Mouse (Mus musculus): ENCODE data around the gene Atp13a3.
"Not testable (repeated sequence)": the region's sequence is repeated elsewhere in the genome, so short reads cannot be mapped to it uniquely, and the experiment has no call there.

Gene Atp13a3

DNA sequence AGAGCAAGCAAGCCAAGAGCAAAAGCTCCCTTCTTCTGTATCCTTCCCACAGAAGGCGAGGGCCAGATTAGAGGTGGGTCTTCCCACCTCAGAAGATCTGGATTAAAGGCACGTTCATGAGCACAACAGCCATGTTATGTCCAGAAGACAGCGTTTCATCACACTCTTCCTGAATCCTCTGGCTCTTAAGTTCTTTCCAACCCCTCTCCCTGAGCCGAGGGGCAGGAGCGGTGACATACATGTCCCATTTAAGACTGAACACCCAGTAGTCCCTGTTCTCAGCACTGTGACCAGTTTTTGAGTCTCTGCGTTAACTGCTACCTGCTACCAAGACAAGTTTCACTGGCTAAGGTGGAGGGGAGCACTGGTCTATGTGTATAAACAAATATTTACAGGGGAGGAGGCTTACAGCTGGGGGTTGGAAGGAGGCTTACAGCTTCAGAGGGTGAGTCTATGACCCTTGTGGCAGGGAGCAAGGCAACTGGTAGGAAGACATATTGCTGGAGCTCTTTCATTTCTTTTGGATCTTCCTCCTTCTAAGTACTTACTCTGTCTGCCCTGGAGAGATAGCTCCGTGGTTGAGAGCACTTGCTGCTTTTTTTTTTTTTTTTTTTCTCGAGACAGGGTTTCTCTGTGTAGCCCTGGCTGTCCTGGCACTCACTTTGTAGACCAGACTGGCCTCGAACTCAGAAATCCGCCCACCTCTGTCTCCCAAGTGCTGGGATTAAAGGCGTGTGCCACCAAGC is at the start of gene Atp13a3:
Gene Atp13a3, minus strand, starts transcription at position 51 of the 746 bp plus-strand sequence.
- no peak for DNase-seq

DNA sequence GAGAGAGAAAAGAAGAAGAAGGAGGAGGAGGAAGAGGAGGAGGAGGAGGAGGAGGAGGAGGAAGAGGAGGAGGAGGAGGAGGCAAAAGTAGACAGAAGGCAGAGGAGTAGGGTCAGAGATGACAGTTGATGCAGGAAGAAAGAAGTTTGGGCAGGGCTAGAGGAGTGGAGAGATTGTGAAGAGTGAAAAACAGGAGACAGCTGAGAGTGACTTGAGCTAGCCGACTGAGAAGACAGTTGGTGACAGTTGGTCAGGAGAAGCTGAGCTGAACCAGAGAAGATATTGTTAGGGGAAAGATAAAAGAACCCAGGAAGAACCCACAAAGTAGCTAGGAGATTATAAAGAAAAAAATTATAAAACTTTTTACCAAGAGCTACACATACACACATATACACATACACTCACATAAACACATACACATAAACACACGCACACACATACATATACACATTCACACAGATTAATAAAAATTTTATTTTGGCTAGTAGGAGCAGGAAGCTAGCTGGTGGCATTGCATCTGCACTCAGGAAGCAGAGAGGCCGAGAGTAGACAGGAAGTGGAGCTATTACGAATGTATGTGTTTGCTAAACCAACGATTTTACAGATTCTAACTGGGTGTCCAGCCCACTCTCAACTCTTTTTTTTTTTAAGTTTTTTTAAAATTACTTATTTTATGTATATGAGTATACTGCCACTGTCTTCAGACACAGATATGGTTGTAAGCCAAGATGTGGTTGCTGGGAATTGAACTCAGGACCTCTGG is 47.6 kb upstream of the Atp13a3 start:
- no peak for DNase-seq

DNA sequence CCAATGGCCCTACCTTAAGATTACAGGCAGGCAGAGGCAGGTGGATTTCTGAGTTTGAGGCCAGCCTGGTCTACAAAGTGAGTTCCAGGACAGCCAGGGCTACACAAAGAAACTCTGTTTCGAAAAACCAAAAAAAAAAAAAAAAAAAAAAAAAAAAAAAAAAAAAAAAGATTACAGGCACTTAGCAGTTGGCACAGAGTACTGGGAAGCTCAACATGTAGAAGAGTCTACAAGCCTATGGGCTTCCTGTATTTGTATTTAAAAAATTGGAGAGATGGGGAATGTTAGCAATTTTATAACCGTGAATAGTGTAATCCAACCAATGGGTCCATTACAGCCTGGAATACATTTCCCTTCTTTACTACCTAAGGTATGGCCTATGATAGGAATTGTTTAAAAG is 45.4 kb upstream of the Atp13a3 start:
- not testable (repeated sequence) for DNase-seq

DNA sequence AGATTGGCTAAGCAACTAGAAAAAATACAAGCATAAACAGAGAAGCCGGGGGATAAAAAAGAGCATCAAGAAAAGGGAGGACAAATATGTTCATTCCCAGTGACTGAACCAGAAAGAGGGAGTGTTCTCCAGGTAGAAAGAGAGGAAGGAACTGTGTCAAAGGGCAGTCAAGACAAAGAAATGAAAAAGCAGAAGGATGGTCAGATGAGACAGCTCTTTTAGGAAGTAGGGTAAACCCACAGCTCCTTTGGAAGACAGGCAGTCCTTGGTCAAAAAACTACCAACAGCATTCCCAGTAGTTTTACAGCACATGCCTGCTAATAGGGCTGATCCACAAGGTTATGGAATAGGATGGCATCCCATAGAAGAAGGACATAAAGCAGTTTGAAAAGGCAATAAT is 43.2 kb upstream of the Atp13a3 start:
- no peak for DNase-seq

DNA sequence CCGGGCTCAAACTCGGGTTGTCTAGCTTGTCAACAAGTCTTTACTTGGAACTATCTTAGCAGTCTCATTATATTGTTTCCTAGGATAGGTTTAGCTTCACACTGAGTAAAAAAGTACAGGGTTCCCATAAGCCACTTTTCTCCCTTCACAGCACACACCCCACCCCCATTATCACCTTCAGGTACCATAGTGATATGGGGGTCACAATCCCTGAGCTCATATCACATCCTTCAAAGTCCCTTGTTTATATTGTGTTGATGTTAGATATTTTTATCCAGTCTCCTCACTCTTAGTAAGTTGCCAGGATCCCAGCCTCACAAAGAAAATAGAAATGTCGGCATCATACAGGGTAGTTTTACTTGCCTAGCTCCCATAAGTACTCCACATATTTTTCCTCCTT is 42.4 kb upstream of the Atp13a3 start:
- no peak for DNase-seq

DNA sequence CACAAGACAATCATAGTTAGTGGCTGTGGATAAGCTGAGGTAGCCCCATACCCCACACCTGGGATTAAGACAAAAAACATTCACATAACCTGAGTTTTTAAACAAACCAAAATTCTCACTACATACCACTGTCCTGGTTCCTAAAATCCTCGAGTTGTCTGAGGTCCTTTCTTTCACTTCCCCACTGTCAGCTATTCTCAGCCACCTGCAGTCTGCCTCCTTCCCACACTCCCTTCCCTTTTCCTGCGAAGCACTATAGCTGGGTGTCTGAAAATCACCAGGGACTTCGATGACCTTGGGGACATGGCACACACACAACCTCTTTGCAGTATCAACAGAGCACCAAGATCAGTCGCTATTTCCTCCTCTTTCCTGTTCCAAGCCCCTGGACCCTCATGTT is 41.9 kb upstream of the Atp13a3 start:
- DNase-seq: no peak

DNA sequence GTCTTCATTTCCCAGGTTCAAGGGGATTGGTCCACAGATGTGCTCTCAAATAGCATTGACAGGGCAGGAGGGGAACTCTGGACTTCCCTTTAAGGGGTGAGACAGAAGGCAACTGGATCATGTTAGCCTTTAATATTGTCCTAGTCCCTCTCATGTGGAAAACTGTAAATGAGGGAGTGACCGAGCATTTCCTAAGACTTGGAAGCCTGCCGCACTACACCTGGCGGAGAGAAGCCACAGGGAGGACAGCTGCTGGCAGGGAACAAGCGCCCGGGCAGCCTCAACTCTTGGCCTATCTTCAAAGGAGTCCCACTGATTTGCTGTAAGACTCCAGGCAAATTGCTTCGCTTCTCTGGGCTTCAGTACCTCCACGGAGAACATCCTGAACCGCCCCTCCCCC is 37.6 kb upstream of the Atp13a3 start:
- no peak for DNase-seq

DNA sequence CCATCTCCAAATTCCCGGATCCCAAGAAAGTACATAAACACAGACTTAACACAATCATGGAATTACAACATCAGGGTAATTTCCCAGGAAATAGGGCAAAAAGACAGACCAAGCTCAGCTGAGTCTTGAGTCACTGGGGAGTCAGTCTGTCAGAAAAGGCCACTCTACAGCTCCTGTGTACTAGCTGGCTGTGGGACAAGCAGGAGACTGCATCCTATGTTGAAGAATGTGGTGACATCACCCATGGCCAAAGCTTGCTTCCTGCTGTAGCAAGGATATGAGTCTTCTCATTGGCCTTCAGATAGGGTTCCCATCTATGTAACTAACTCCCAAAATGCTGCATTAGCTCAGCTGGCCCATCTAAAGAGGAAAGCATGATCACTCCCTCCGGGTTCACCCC is 36.7 kb upstream of the Atp13a3 start:
- DNase-seq: no peak

DNA sequence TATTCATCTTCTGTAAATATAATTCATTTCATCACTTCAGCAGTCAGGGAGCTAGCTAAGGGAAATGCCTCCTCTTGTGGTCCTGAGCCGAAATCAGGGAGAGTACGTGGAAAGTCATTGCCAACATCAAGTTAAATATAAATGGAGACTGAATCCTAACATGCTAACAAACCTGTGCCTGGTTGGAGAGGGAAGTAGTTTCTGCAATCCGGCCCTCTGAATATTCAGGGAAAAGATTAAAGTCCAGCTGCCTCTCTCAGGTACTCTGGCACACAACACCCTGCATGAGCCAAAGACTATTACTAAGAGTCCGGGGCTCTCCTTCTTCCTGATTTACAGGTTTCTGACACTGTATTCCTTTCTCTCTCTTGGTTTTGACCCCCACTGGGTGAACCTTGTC is 35.6 kb upstream of the Atp13a3 start:
- no peak for DNase-seq

DNA sequence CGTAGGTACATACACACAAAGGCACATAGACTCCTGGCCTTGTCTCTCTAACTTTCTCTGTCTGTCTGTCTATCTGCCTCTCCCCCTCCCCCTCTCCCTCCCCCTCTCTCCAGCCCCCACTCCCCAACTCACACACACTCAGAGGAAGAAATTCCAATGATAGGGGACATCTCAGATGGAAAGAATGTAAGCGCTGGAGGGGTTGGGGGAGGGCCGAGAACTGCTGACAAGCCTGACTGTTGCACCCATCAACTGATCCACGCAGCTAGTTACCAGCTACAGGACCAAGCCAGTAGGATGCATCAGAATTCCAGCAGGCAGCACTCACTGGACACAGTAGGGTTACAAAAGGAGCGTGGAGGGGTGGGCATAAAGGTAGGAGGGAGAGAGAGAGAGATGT is 34.1 kb upstream of the Atp13a3 start:
- no peak for DNase-seq

DNA sequence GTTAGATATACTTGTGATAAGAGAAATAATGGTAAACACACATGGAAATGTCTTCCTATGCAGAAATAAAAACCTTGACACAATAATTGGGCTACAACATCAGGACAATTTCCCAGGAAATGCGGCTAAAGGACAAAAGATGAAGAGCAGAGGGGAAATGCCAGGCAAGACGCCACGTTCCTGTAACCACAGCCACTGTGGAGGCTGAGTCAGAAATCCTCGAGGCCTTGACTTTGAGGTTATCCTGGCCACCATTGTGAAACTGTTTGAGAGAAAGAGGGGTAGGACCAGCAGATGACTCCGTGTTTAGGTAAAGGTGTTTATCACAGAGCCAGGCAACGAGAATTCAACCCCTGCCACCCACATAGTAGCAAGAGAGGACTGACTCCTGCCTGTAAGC is 33.6 kb upstream of the Atp13a3 start:
- no peak for DNase-seq

DNA sequence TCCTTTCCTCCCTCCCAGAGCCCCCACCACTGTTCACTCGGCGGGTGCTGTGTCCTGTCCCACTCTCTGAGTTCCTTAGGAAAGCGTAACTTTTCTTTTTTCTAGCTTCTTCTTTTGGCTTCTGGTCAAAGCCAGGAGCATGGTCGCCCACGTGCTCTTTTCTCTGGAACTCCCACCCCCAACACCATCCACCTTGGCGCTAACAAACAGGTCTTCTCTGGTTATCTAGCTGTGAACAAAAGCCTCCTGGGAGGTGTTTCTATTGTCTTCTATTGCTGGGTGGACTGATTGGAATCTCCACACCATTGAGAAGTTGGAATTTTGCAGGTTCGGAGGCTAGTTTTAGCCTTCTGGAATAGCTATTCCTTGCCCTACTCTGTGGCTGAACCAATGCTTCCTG is 30.5 kb upstream of the Atp13a3 start:
- no peak for DNase-seq

DNA sequence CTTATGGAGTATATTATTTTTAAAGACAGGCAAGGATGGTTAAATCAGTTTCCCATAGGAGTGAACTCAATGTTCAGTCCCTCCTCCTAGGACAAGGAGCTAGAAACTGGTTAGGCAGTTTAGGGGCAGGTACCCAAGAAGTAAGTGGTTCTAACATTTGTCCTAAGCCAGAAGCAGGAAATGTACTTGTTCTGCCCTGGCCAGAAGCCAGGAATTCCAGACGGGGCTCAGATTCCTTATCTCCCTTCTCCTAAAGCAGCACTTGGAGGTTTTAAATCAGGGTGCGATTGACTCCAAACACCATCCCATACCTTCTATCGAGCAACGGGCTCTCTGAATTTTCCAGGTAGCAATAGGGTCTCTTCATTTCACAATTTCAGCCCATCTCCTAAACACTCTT is 29.6 kb upstream of the Atp13a3 start:
- peak; percentile 37 for DNase-seq

DNA sequence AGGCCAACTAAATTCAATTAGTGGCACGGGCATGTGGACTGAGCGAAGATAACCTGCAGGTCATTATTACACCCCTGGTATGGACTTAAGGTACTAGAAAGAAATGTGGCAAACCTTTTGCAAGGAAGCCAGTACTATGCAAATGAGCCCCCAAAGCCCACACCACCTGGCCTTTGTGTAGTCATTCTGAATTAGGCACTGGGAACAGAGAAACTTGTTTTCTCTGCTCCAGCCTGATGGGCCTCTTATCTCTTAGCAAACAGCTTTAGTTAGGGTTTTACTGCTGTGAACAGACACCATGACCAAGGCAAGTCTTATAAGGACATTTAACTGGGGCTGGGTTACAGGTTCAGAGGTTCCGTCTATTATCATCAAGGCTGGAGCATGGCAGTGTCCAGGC is 27.4 kb upstream of the Atp13a3 start:
- DNase-seq: no peak

DNA sequence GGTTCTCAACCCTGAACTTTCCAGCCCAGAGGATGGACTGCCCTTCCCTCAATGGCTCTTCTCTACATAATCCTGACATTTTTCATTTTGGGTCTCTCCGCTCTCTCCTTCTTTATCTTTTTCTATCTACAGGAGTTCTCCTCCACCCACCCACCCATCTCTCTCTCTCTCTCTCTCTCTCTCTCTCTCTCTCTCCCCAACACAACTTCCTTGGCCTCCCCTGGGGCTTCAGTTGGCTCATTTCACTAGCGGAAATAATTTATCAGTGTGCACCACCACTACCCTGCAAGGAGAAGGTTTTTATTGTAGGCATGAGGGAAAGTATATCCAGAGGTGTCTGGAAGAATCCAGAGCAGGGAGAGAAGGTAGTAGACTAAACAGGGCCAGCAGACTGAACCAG is 26.3 kb upstream of the Atp13a3 start:
- DNase-seq: no peak

DNA sequence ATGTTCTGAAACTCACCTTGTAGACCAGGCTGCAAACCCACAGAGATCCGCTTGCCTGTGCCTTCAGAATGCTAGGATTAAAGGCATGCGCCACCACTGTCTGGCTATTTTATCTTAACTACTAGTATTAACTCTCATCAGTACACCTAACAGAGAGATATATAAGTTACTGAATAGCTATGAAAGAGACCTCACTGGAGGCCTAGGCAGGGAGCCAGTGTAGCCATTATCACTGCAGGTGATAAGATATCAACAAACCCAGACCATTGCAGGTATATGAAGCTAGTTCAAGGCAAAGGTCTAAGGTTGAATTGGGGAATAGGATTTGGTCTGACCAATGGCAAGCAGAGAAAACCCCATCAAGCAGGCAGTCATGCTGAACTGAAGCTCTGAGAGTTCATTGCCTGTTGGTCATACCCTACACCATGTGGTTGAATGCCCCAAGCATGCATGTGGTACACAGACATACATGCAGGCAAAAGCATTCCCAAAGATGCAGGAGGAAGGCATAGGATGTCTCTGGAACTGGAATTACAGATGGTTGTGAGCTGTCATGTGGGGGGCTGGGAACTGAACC is 24.8 kb upstream of the Atp13a3 start:
- no peak for DNase-seq

DNA sequence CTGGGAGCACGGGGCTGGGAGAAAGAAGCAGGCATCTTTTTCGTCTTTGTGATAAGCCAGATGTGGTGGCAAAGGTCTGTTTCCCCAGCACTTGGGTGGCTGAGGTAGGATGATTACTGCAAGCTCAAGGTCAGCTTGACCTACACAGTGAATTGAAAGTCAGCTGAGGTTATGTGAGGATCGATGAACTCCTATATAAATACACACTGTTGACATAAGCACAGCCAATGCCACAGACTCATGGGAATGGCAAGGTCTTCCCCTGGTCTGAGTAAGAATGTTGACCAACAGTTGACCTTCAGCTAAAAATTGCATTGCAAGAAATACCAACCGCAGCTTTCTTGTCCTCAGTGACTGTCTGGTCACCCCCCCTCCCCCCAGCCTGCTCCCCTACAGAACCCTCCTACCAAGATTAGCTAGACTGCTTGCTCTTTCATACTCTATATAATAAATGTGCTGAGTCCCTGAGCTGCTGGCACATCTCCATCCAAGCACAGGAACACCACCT is 23.0 kb upstream of the Atp13a3 start:
- DNase-seq: no peak

DNA sequence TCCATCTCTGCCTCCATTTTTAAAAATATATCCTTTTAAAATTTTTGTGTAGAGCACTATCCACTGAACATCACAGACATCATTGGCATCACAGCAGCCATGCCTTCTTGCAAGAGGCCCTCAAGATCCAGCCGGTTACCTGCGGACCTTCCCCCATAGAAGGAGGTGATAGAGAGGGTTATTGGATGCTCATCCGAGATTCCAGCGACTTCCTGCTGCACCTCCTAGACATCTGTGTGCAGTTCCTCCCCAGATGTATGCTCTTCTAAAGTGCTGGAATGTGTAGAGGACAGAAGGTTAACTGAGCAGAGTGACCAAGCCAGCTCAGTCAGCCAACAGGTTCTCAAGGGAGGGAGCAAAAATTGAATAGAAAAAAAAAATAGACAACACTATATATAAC is 21.7 kb upstream of the Atp13a3 start:
- DNase-seq: no peak

DNA sequence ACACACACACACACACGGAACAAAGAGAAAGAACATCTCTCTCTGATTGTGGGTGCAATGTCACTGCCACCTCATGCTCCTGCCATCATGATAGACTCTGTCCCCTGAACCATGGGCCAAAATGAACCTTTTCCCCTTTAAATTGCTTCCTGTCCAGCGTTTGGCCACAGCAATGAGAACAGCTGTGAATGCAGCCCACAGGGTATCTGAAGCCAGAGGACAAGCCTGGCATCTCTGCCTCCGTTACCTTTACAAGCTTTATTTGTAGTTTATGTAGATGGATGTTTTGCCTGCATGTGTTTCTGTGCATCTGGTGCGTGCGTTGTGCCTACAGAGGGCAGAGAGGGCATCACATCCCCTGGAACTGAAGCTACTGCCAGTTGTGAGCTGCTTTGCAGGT is 21.2 kb upstream of the Atp13a3 start:
- DNase-seq: no peak

DNA sequence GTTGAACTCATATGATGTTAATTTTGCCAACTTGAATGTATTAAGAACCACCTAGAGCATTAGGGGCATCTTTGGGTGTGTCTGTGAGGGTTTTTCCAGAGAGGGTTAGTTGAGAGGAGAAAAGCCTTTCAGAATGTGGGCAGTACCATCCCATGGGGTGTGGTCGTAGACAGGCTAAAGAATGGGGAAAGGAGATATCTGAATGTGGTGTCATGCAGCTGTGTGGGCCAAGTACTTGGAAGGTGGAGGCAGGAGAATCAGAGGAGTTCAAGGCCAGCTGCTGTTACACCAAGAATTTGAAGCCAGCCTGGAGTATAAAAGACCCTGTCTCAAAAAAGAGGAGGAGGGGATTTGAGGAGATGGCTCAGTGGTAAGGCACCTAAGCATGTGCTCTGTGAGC is 20.2 kb upstream of the Atp13a3 start:
- DNase-seq: no peak

DNA sequence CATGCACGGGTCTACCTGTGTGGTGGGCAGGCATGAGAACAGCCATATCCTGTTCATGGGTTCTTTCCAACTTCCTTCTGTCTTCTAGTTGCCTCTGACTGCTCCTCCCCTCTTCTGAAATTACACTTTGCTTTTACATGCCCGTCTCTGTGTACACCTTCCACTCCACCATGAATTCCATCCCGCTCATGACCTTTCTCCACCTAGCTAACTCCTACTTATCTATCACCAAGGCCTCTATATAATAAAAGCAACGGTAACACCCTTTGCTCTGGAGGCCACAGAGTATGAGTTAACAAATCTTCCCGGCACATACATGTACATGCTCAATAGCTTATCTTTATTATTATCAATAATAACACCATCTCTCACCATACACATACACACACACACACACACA is 18.3 kb upstream of the Atp13a3 start:
- no peak for DNase-seq

DNA sequence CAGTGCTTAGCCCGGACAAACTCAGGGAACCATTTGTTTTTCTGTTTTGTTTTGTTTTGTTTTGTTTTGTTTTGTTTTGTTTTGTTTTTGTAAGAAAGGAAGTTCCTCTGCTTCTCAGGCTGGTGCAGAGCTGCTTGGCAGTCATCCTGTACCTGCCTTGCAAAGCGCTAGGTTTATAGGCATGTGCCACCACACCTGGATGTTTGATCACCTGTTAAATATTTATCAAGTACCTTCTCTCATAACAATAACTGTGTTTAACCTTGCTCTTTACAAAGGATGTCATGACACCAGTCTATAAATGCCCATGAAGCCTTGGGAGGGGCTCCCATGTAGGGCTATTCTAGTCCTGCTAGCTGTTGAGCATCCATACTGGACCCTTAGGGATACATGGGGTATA is 10.9 kb upstream of the Atp13a3 start:
- no peak for DNase-seq

DNA sequence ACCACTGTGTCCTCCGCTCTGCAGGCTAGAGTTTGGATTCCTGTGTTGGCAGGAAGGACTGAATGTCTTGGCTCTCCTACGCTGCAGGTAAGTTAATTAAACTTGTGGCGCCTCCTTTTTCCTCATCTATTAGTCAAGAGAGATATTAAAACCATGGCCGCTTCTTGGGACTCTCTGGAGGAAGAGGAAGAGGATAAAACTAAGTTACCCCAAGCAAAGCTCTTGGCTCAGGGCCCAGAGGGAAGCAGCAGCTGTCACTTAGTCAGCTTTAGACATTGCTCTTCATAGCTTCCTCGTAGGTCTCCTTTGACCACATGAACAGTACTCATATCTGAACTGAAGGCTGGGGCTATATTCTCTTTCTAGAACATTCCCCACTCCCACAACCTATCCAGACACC is 10.5 kb upstream of the Atp13a3 start:
- peak; percentile 14 for DNase-seq

DNA sequence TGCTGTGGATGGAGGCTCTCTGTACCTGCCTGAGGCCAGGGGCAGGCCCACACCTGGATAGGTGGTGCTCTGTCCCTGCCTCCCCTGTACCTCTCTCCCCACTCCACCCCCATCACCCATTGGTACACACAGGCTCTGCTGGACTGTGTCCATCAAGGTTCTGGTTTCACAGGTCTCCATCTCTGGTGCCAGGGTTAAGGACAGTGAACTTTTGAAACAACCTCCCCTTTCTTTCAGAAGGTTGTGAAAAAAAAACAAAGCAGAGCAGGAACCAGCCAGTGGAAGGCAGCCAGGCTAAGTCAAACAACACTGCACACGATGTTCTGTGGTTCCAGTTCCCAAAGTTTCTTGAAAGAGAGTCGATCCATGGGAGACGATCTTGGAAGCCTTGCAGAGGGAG is 6.9 kb upstream of the Atp13a3 start:
- DNase-seq: no peak
